Mouse (Mus musculus) lung, adult 2 months (tissue): ENCODE results near the gene Abhd16a. TPM values are rescaled to one million over a fixed set of nuclear protein-coding genes. Genes with fewer than 3 reads are reported as not detected.
A peak's percentile ranks its signal among the peaks of the same experiment; 100 is the strongest.

Source experiments
- DNase-seq: peaks from one replicate; pipeline ENCODE4 v3.0.0; 2022
- H3K4me1 ChIP-seq: fragments of 200-500 bp; 2 replicates; pipeline ENCODE4 v1.6.1; 2011; ENCODE audit warnings: low read length; ENCODE audit not compliant: control insufficient read depth, insufficient read depth
- H3K4me3 ChIP-seq: fragments of 200-500 bp; replicated peaks from 2 replicates; pipeline ENCODE3; 2011; ENCODE audit warnings: low read depth, mild to moderate bottlenecking, control low read depth, low read length; ENCODE audit errors: extremely low read depth
- CTCF ChIP-seq: fragments of 200-500 bp; IDR thresholded peaks from 2 replicates; pipeline ENCODE4 v1.5.1; 2011; ENCODE audit warnings: mild to moderate bottlenecking, low read length, control low read depth; ENCODE audit not compliant: insufficient read depth
- POLR2A ChIP-seq: fragments of 200-500 bp; IDR thresholded peaks from 2 replicates; pipeline ENCODE4 v1.6.1; 2011; ENCODE audit warnings: low read depth, mild to moderate bottlenecking, control low read depth, low read length, borderline replicate concordance; ENCODE audit errors: extremely low read depth
- WGBS: fragments of 180-500 bp; shearing (Covaris S2); methylation state at CpG from one replicate; pipeline ENCODE4 v1.1.7; 2018; 5-methylcytosine and 5-hydroxymethylcytosine counted together
- polyA plus RNA-seq: library from polyadenylated mRNA; depleted of rRNA; stranded (reverse); fragments of >200 nt; gene quantifications from 2 replicates; pipeline ENCODE4 v1.2.3, GENCODE M21; 2012

Gene Abhd16a
- polyA plus RNA-seq, 1 experiment = 196 TPM

DNA sequence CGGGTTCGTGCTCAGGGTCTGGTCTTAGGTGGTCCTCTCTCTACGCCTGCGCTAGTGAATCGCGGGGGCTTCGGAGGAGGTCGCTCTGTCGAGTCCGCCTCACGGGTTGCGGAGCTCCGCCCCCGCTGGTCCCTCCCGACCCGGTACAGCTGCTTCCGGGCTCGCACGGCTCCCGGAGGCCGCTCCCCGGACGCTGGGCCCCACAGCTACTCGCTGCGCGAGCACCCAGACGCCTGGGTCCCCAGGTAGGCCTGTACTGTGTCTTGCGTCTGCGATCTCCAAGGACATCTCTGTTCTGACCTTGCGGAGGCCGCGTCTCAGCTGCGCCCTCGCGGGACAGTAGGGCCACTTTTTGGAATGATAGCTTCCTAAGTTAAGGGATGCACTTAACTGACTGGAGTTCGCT is 37.1 kb downstream of the Abhd16a start, which contains the start of gene D17H6S53E:
D17H6S53E (plus strand) TSS at position 168 of the 406 bp plus-strand sequence.
- peaks cover 16% of the 10 kb centered on the region for H3K4me1 ChIP-seq
- TF ChIP-seq CTCF = no peak
- TF ChIP-seq POLR2A = peak; percentile 75
- 1% methylated on average over 36 of the region's 36 CpGs for WGBS
- H3K4me3 ChIP-seq = peak within 1 kb of the TSS; percentile 69
- DNase-seq = peak; percentile 77

- 44% methylated on average over 13 of the region's 13 CpGs for WGBS
- DNase-seq = no peak
- H3K4me1 ChIP-seq = peaks cover 16% of the 10 kb centered on the region
- peak overlapping the region; percentile 69 for H3K4me3 ChIP-seq
- TF ChIP-seq CTCF (no peak), POLR2A (no peak)
Measured at GRCm38 (mm10) chr17:35127017-35127416, 38.0 kb downstream of the Abhd16a start.

DNA sequence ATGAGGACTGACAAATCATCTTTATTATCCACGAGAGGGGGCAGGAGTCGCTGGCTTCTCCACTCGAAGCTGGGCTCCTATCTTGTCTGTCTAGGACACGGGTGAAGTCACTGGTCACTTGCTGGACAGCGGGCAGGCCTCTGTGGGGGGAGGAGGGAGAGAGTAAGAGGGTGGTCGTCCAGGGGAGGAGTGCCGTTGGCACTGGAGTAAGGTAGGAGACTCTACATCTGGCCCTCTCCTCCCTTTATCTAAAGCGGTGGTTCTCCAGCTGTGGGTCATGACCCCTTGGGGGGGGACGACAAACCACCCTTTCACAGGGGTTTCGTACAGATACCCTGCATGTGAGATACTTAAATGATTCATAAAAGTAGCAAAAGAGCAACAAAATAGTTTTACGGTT is 39.9 kb downstream of the Abhd16a start:
- no peak for DNase-seq
- 58% methylated on average over 11 of the region's 11 CpGs for WGBS
- Histone ChIP-seq H3K4me3 (no peak overlapping the region), H3K4me1 (peaks cover 16% of the 10 kb centered on the region)
- TF ChIP-seq CTCF (no peak), POLR2A (no peak)

DNA sequence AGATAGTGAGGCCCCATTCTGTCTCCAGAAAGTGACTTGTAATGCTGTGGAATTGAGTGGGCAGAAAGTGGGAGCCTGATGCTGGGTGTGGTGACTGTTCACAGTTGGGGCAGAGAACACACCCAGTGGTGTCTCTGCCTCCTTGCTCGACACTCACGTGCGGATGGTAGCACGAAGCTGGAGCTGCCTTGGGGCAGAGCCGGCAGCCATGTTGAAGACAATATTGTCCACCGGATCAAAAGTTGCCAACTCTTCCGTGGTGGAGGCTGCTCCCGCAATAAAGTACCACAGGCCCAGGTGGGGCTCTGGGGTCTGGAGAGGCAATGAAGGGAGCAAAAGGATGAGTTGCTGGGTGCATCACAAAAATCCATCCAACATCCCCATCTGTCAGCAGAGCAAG is 42.0 kb downstream of the Abhd16a start:
- Histone ChIP-seq H3K4me1 (peaks cover 11% of the 10 kb centered on the region), H3K4me3 (no peak overlapping the region)
- 88% methylated on average over 8 of the region's 8 CpGs for WGBS
- no peak for TF ChIP-seq POLR2A
- TF ChIP-seq CTCF = no peak
- no peak for DNase-seq

- Histone ChIP-seq H3K4me1 (peaks cover 16% of the 10 kb centered on the region), H3K4me3 (no peak within 1 kb of the TSS)
- no peak for DNase-seq
- 78% methylated on average over 15 of the region's 15 CpGs for WGBS
- no peak for TF ChIP-seq POLR2A
- no peak for TF ChIP-seq CTCF
Measured at GRCm38 (mm10) chr17:35131500-35132173, 42.6 kb downstream of the Abhd16a start, which contains the start of gene Apom. Apom (minus strand) TSS chr17:35132050.

DNA sequence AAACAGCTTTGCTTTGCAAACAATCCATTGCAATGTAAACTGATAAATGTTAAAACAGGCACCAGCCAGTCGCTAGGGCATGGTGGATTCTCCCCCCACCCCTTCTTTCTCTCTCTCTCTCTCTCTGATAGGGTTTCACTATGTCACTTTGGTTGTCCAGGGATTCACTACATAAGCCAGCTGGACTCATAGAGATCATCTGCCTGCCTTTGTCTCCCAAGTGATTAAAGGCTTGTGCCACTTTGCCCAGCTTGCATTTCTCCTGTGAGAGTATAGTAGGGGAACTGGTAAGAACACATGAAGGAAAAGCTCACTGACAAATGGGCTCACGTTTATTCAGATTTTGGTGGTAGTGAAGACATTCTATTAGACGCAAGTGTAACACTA is 43.1 kb downstream of the Abhd16a start:
- WGBS = 56% methylated on average over 3 of the region's 3 CpGs
- TF ChIP-seq POLR2A (no peak), CTCF (no peak)
- no peak for DNase-seq
- Histone ChIP-seq H3K4me3 (no peak overlapping the region), H3K4me1 (peaks cover 13% of the 10 kb centered on the region)

- peaks cover 7% of the 10 kb centered on the region for H3K4me1 ChIP-seq
- 89% methylated on average over 7 of the region's 7 CpGs for WGBS
- DNase-seq = no peak
- TF ChIP-seq CTCF (no peak), POLR2A (no peak)
- no peak overlapping the region for H3K4me3 ChIP-seq
Measured at GRCm38 (mm10) chr17:35133517-35133916, 44.5 kb downstream of the Abhd16a start.

DNA sequence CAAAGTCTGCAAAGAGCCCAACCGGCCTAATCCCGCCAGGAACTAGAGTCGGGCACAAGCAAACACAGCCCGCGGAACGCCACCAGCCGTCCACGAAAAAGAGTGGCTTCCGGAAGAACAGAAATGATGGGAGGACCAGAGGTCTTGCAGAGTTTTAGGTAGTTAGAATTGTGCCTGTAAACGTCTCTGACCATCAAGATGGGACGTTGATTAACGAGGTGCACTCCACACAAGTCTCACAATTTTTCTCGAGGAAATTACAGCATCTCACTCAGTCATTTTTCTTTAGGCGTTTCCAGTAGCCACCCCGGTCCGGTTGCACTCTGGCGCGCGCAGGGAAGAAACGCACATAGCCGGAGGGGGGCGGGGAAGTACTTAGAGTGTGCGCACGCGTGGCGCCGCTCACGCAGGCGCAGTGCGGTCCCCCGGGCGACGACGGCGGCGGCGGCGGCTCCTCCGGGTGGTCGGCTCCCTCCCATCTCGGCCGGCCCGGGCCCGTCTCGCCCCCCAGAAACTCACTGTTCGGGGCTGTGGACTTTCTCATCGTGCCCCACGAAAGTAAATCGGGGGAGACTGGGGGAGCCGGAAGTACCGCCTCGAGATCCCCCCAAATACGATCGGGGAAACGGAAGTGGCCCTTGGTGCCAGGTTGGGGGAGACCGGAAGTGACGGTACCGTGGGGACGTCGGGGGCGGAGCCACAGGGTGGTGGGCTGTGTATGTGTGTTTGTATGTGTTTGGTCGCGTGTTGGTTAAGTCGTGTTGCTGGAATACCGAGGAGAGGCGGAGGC is 45.9 kb downstream of the Abhd16a start, which contains the start of gene Bag6:
Bag6 (plus strand) TSS at position 378 of the 790 bp plus-strand sequence.
- peak; percentile 97 for DNase-seq
- under 1% methylated on average over 66 of the region's 66 CpGs for whole genome bisulfite sequencing
- Histone ChIP-seq H3K4me3 (peak within 1 kb of the TSS; percentile 99), H3K4me1 (peaks cover 7% of the 10 kb centered on the region)
- no peak for TF ChIP-seq CTCF
- TF ChIP-seq POLR2A = peak; percentile 68; the same call in 1 of the 2 replicates

- DNase-seq = no peak
- no peak for TF ChIP-seq CTCF
- TF ChIP-seq POLR2A = no peak
- WGBS = under 1% methylated on average over 43 of the region's 43 CpGs
- Histone ChIP-seq H3K4me1 (peaks cover 11% of the 10 kb centered on the region), H3K4me3 (peak overlapping the region; percentile 99)
Measured at GRCm38 (mm10) chr17:35135591-35136320, 46.7 kb downstream of the Abhd16a start.
